Mouse (Mus musculus): ENCODE data around the gene Gfm1. TPM values are rescaled to one million over a fixed set of nuclear protein-coding genes. Genes with fewer than 3 reads are reported as not detected.

Gene Gfm1
- polyA plus RNA-seq (2015; fragmentation: Nextera tagmentation; extraction: Ambion mirVana), result 37.7 and 42.3 TPM in 2 replicates

- peak within 1 kb of the TSS; percentile 100 for H3K4me3 ChIP-seq (ENCODE audit: low read length)
- WGBS, result under 1% methylated on average over 24 of the region's 24 CpGs
Observed at GRCm38 (mm10) chr3:67429999-67430380, at the start of gene Gfm1. Gene Gfm1, plus strand, starts transcription at chr3:67430096.

GRCm38 (mm10) chr3:67429338-67429998 lies 428 bp upstream of the Gfm1 start:
- peaks cover 14% of the 10 kb centered on the region for H3K36me3 ChIP-seq (ENCODE audit: control insufficient read depth, insufficient read depth, low read length)
- peak overlapping the region; percentile 86 for H3K4me2 ChIP-seq (ENCODE audit: low read depth, low read length)
- no peak overlapping the region for H3K27ac ChIP-seq (ENCODE audit: low read length)
- ATAC-seq (ENCODE audit: low read depth), result peak; percentile 59
- 27% methylated on average over 8 of the region's 8 CpGs for WGBS
- peaks cover 8% of the 10 kb centered on the region for H3K4me1 ChIP-seq (replicated peaks; ENCODE audit: control insufficient read depth, insufficient read depth, low read length)
- H3K9me3 ChIP-seq (ENCODE audit: control insufficient read depth, low read length), result peaks cover 10% of the 10 kb centered on the region
- H3K27me3 ChIP-seq (ENCODE audit: control insufficient read depth, insufficient read depth, low read depth, low read length), result no peaks in the 10 kb centered on the region
- H3K9ac ChIP-seq (ENCODE audit: low read length), result peak overlapping the region; percentile 94
- peak overlapping the region; percentile 100 for H3K4me3 ChIP-seq (ENCODE audit: low read length)

More at GRCm38 (mm10) chr3:67429999-67430380, at the start of gene Gfm1:
- Histone ChIP-seq H3K27ac (ENCODE audit: low read length) (0 out of 2 replicates have a peak within 1 kb of the TSS, but pooled peaks have one; percentile 36), H3K4me1 (replicated peaks; ENCODE audit: control insufficient read depth, insufficient read depth, low read length) (peaks cover 8% of the 10 kb centered on the region), H3K4me2 (ENCODE audit: low read depth, low read length) (peak within 1 kb of the TSS; percentile 86), H3K9me3 (ENCODE audit: control insufficient read depth, low read length) (peaks cover 10% of the 10 kb centered on the region), H3K36me3 (ENCODE audit: control insufficient read depth, insufficient read depth, low read length) (peaks cover 14% of the 10 kb centered on the region), H3K27me3 (ENCODE audit: control insufficient read depth, insufficient read depth, low read depth, low read length) (no peaks in the 10 kb centered on the region), H3K9ac (ENCODE audit: low read length) (peak within 1 kb of the TSS; percentile 94)
- ATAC-seq (ENCODE audit: low read depth), result peak; percentile 94

GRCm38 (mm10) chr3:67434011-67434410 lies 4.1 kb downstream of the Gfm1 start:
- no peak overlapping the region for H3K9ac ChIP-seq (ENCODE audit: low read length)
- H3K36me3 ChIP-seq (ENCODE audit: control insufficient read depth, insufficient read depth, low read length), result peaks cover 26% of the 10 kb centered on the region
- ATAC-seq (ENCODE audit: low read depth), result no peak
- no peak overlapping the region for H3K4me2 ChIP-seq (ENCODE audit: low read depth, low read length)
- H3K27me3 ChIP-seq (ENCODE audit: control insufficient read depth, insufficient read depth, low read depth, low read length), result no peaks in the 10 kb centered on the region
- H3K27ac ChIP-seq (ENCODE audit: low read length), result no peak overlapping the region
- no peaks in the 10 kb centered on the region for H3K9me3 ChIP-seq (ENCODE audit: control insufficient read depth, low read length)
- 86% methylated on average over 6 of the region's 6 CpGs for WGBS
- H3K4me3 ChIP-seq (ENCODE audit: low read length), result no peak overlapping the region
- peaks cover 8% of the 10 kb centered on the region for H3K4me1 ChIP-seq (replicated peaks; ENCODE audit: control insufficient read depth, insufficient read depth, low read length)

GRCm38 (mm10) chr3:67447143-67447542 lies 17.2 kb downstream of the Gfm1 start:
- H3K4me1 ChIP-seq (replicated peaks; ENCODE audit: control insufficient read depth, insufficient read depth, low read length), result no peaks in the 10 kb centered on the region
- WGBS, result 84% methylated on average over 2 of the region's 2 CpGs
- H3K36me3 ChIP-seq (ENCODE audit: control insufficient read depth, insufficient read depth, low read length), result peaks cover 38% of the 10 kb centered on the region
- H3K4me3 ChIP-seq (ENCODE audit: low read length), result no peak overlapping the region
- no peaks in the 10 kb centered on the region for H3K27me3 ChIP-seq (ENCODE audit: control insufficient read depth, insufficient read depth, low read depth, low read length)
- no peak for ATAC-seq (ENCODE audit: low read depth)
- no peak overlapping the region for H3K27ac ChIP-seq (ENCODE audit: low read length)
- H3K4me2 ChIP-seq (ENCODE audit: low read depth, low read length), result no peak overlapping the region
- H3K9ac ChIP-seq (ENCODE audit: low read length), result no peak overlapping the region
- H3K9me3 ChIP-seq (ENCODE audit: control insufficient read depth, low read length), result no peaks in the 10 kb centered on the region

- H3K4me2 ChIP-seq (ENCODE audit: low read depth, low read length), result no peak overlapping the region
- no peak overlapping the region for H3K9ac ChIP-seq (ENCODE audit: low read length)
- no peaks in the 10 kb centered on the region for H3K4me1 ChIP-seq (replicated peaks; ENCODE audit: control insufficient read depth, insufficient read depth, low read length)
- WGBS, result 80% methylated on average over 21 of the region's 21 CpGs
- H3K9me3 ChIP-seq (ENCODE audit: control insufficient read depth, low read length), result no peaks in the 10 kb centered on the region
- H3K27me3 ChIP-seq (ENCODE audit: control insufficient read depth, insufficient read depth, low read depth, low read length), result no peaks in the 10 kb centered on the region
- H3K4me3 ChIP-seq (ENCODE audit: low read length), result no peak overlapping the region
- ATAC-seq (ENCODE audit: low read depth), result 0 out of 2 replicates have a peak, but pooled peaks have one; percentile 22
- H3K27ac ChIP-seq (ENCODE audit: low read length), result peak overlapping the region; percentile 21
- peaks cover 45% of the 10 kb centered on the region for H3K36me3 ChIP-seq (ENCODE audit: control insufficient read depth, insufficient read depth, low read length)
Observed at GRCm38 (mm10) chr3:67449660-67450059, 19.8 kb downstream of the Gfm1 start.

- Histone ChIP-seq H3K27ac (ENCODE audit: low read length) (peak overlapping the region; percentile 83), H3K9me3 (ENCODE audit: control insufficient read depth, low read length) (no peaks in the 10 kb centered on the region), H3K4me2 (ENCODE audit: low read depth, low read length) (no peak overlapping the region), H3K36me3 (ENCODE audit: control insufficient read depth, insufficient read depth, low read length) (peaks cover 45% of the 10 kb centered on the region), H3K9ac (ENCODE audit: low read length) (no peak overlapping the region), H3K4me3 (ENCODE audit: low read length) (no peak overlapping the region), H3K27me3 (ENCODE audit: control insufficient read depth, insufficient read depth, low read depth, low read length) (no peaks in the 10 kb centered on the region), H3K4me1 (replicated peaks; ENCODE audit: control insufficient read depth, insufficient read depth, low read length) (no peaks in the 10 kb centered on the region)
- ATAC-seq (ENCODE audit: low read depth), result peak; percentile 87
- WGBS, result 74% methylated on average over 5 of the region's 5 CpGs
Observed at GRCm38 (mm10) chr3:67450601-67451210, 20.8 kb downstream of the Gfm1 start.

GRCm38 (mm10) chr3:67459881-67460280 lies 30.0 kb downstream of the Gfm1 start:
- H3K4me2 ChIP-seq (ENCODE audit: low read depth, low read length), result no peak overlapping the region
- peaks cover 28% of the 10 kb centered on the region for H3K36me3 ChIP-seq (ENCODE audit: control insufficient read depth, insufficient read depth, low read length)
- no peak overlapping the region for H3K27ac ChIP-seq (ENCODE audit: low read length)
- ATAC-seq (ENCODE audit: low read depth), result no peak
- no peaks in the 10 kb centered on the region for H3K9me3 ChIP-seq (ENCODE audit: control insufficient read depth, low read length)
- no peak overlapping the region for H3K4me3 ChIP-seq (ENCODE audit: low read length)
- no peak overlapping the region for H3K9ac ChIP-seq (ENCODE audit: low read length)
- 93% methylated on average over 3 of the region's 3 CpGs for WGBS
- no peaks in the 10 kb centered on the region for H3K27me3 ChIP-seq (ENCODE audit: control insufficient read depth, insufficient read depth, low read depth, low read length)
- H3K4me1 ChIP-seq (replicated peaks; ENCODE audit: control insufficient read depth, insufficient read depth, low read length), result peaks cover 4% of the 10 kb centered on the region; the same call in 1 of the 2 replicates

- Histone ChIP-seq H3K4me3 (ENCODE audit: low read length) (peak overlapping the region; percentile 62), H3K27ac (ENCODE audit: low read length) (no peak overlapping the region)
- no peak for ATAC-seq (ENCODE audit: low read depth)
Observed at GRCm38 (mm10) chr3:67462015-67462414, 32.1 kb downstream of the Gfm1 start.

GRCm38 (mm10) chr3:67462578-67462977 lies 32.7 kb downstream of the Gfm1 start:
- Histone ChIP-seq H3K27ac (ENCODE audit: low read length) (no peak overlapping the region), H3K9ac (ENCODE audit: low read length) (peak overlapping the region; percentile 74), H3K4me1 (replicated peaks; ENCODE audit: control insufficient read depth, insufficient read depth, low read length) (peaks cover 4% of the 10 kb centered on the region; the same call in 1 of the 2 replicates), H3K9me3 (ENCODE audit: control insufficient read depth, low read length) (no peaks in the 10 kb centered on the region), H3K27me3 (ENCODE audit: control insufficient read depth, insufficient read depth, low read depth, low read length) (no peaks in the 10 kb centered on the region), H3K4me3 (ENCODE audit: low read length) (peak overlapping the region; percentile 62), H3K4me2 (ENCODE audit: low read depth, low read length) (peak overlapping the region; percentile 80), H3K36me3 (ENCODE audit: control insufficient read depth, insufficient read depth, low read length) (peaks cover 26% of the 10 kb centered on the region)
- peak; percentile 59 for ATAC-seq (ENCODE audit: low read depth)
- 19% methylated on average over 10 of the region's 10 CpGs for WGBS

More at GRCm38 (mm10) chr3:67462015-67462414, 32.1 kb downstream of the Gfm1 start:
- Histone ChIP-seq H3K4me1 (replicated peaks; ENCODE audit: control insufficient read depth, insufficient read depth, low read length) (peaks cover 4% of the 10 kb centered on the region; the same call in 1 of the 2 replicates), H3K9ac (ENCODE audit: low read length) (peak overlapping the region; percentile 21; the same call in 1 of the 2 replicates), H3K36me3 (ENCODE audit: control insufficient read depth, insufficient read depth, low read length) (peaks cover 26% of the 10 kb centered on the region), H3K27me3 (ENCODE audit: control insufficient read depth, insufficient read depth, low read depth, low read length) (no peaks in the 10 kb centered on the region), H3K4me2 (ENCODE audit: low read depth, low read length) (peak overlapping the region; percentile 80), H3K9me3 (ENCODE audit: control insufficient read depth, low read length) (no peaks in the 10 kb centered on the region)
- WGBS, result 67% methylated on average over 7 of the region's 7 CpGs

Measured in lung, embryonic 16.5 days (tissue).